Mouse (Mus musculus): ENCODE measurements around the gene Ube2z. TPM values are rescaled to one million over a fixed set of nuclear protein-coding genes. Genes with fewer than 3 reads are reported as not detected.
A peak's percentile ranks its signal among the peaks of the same experiment; 100 is the strongest.

Ube2z gene
- polyA plus RNA-seq, 1 experiment from 2014 or later, result 38.2 TPM

DNA sequence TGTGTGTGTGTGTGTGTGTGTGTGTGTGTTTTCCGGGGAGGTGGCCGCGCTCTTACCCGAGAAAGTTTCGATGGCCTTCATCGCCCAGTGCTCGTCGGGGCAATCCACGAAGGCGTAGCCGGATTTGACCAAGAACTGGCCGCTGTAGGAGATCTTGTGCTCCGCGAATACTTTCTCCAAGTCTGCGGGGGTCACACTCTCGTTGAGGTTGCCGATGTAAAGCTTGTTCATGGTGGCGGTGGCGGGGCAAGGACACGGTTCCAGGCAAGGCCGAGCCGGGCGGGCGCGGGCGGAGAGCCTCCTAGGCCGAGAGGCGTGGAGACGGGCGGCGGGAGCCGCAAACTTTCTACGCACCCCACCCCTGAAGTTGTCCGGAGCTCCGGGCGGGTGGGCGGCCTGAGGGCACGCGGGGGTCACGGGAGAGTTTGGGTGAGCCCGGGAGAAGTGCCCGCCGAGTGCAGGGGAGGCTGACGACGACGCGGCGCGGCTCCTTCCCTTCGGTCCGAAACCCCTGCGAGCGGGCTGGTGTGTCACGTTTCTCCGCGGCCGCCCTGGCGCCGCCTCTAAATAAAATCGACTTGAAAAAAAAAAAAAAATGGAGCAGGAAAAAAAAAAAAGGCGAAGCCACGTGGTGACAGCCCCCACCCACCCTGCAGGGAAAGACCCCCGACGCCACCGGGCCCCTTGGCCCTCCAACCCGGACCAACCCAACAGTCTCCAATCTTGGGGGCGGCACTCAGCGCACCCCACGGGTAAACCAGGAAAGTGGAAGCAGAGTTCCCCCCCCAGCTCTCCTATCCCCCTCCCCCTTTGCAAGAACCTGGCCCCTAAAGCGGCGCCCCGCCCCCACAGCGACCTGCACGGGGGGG lies 59.6 kb downstream of the Ube2z start, which contains the start of gene Igf2bp1:
Igf2bp1 (minus strand) TSS at position 538 of the 869 bp plus-strand sequence.
- peaks cover 7% of the 10 kb centered on the region; the same call in 1 of the 2 replicates for H3K27me3 ChIP-seq (replicated peaks)
- peak within 1 kb of the TSS; percentile 81 for H3K9ac ChIP-seq
- ATAC-seq (ENCODE audit: insufficient read depth, low FRiP score, low read depth), result peak; percentile 54
- no peaks in the 10 kb centered on the region for H3K36me3 ChIP-seq
- peak within 1 kb of the TSS; percentile 93 for H3K27ac ChIP-seq
- peak within 1 kb of the TSS; percentile 98 for H3K4me2 ChIP-seq
- WGBS, result under 1% methylated on average over 67 of the region's 74 CpGs
- peaks cover 27% of the 10 kb centered on the region for H3K4me1 ChIP-seq
- H3K4me3 ChIP-seq (replicated peaks), result peak within 1 kb of the TSS; percentile 68
- no peaks in the 10 kb centered on the region for H3K9me3 ChIP-seq

DNA sequence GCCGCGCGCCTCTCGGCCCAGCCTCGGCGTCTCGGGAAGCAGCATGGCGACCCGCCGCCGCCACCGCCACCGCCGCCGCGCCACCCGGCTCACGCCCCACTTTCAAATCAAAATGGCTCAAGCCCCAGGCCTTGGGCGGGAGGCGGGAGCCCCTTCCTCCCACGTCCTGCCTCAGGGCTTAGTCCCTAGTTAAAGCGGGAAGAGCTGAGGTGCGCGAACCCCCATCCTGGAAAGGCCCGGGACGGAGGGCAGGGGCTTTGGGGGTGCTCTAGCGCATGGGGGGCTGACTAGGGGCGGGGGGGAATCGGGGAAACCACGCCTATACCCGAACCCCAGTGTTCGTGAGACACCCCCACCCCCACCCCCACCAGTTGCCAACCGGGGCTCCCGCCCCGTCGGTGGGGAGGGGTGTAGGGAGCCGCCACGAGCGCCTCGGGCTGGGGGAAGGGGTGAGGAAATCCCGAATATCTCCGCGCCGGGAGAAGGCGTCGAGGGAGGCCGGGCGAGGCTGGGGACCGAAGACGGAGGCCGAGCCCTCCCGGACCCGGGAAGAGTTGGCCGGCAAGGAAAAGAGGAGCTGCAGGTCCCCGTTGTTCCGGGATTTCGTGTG lies 60.3 kb downstream of the Ube2z start:
- Histone ChIP-seq H3K27ac (peak overlapping the region; percentile 93), H3K4me1 (peaks cover 28% of the 10 kb centered on the region), H3K27me3 (replicated peaks) (peaks cover 7% of the 10 kb centered on the region; the same call in 1 of the 2 replicates), H3K4me2 (peak overlapping the region; percentile 98), H3K36me3 (no peaks in the 10 kb centered on the region), H3K9ac (peak overlapping the region; percentile 81), H3K4me3 (replicated peaks) (peak overlapping the region; percentile 68), H3K9me3 (no peaks in the 10 kb centered on the region)
- WGBS, result under 1% methylated on average over 51 of the region's 57 CpGs
- peak; percentile 32 for ATAC-seq (ENCODE audit: insufficient read depth, low FRiP score, low read depth)

DNA sequence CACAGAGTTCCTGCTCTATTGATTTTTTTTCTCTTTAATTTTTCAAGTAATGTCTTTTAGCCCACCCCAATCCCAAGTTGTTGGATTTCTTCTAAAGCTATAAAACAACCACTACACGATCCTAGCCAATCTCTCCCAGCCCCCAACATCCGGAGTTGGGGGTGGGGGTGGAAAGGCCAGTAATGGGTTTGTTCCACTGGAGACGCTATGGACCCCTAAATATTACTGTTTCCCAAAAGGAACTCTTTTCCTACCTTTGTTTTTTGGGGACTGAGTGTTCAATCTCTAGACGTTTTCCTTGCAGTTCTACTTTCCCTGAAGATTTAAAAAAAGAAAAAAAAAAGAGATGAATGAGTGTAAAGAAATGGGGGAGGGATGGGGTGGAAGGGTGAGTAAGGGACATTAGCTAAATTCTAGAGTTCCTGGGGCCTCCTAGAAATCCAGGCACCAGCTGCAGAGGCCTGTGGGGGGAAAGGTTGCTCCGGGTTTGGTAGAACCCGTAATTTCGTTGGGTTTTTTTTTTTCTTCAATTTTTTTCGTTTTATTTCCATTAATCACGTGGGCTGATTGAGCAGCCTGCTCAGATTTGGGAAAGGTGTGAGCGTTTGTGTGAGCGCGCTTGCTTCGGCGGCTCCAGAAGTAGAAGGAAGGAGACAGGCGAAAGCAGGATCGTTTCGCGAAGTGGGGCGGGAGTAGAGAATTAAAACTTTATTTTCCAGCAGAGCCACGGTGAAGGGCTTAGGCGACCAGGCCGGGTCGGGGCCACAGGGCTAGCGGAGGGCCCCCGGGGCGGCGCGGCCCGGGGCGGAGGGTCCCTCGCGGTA lies 61.0 kb downstream of the Ube2z start:
- WGBS, result under 1% methylated on average over 32 of the region's 32 CpGs
- Histone ChIP-seq H3K4me2 (peak overlapping the region; percentile 98), H3K9ac (peak overlapping the region; percentile 81), H3K9me3 (no peaks in the 10 kb centered on the region), H3K27me3 (replicated peaks) (peaks cover 7% of the 10 kb centered on the region; the same call in 1 of the 2 replicates), H3K4me1 (peaks cover 28% of the 10 kb centered on the region), H3K27ac (peak overlapping the region; percentile 93), H3K36me3 (no peaks in the 10 kb centered on the region), H3K4me3 (replicated peaks) (peak overlapping the region; percentile 68)
- no peak for ATAC-seq (ENCODE audit: insufficient read depth, low FRiP score, low read depth)

DNA sequence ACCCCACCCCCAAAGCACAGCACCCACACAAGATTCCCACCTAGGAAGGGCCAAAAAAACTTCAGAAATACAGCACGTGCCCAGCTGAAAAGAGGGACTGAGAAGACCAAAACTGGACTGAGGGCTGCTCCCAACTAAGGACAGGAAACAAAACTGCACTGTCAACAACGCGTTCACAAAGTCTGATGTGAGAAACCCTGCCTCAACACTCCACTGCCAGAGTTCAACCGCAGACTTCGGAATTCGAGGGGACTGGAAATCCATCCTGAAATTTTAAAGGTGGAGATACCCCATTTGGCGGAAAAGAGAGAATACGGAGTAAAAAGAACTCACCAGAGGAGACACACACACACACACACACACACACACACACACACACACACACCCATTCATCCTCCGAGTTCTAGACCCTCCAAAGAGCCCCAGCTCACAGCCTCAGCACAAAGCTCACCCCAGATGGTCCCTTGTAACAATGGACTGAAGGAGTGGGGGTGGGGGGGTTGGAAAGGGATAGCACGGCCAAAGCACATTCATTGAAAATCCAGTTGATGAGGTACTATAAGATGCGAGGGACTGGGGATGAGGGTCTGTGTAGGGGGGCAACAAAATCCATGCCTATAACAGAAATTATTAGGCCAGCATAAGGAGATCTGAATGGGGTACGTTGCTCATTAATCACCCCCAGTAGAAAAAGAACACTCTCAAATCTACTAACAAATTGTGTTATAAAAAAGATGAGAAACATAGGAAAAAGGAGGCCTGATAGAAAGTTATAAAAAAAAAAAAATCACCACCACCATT lies 61.9 kb downstream of the Ube2z start:
- Histone ChIP-seq H3K9me3 (no peaks in the 10 kb centered on the region), H3K27ac (peak overlapping the region; percentile 35; the same call in 1 of the 2 replicates), H3K4me3 (replicated peaks) (peak overlapping the region; percentile 68), H3K4me2 (peak overlapping the region; percentile 98), H3K36me3 (no peaks in the 10 kb centered on the region), H3K9ac (no peak overlapping the region), H3K27me3 (replicated peaks) (peaks cover 7% of the 10 kb centered on the region; the same call in 1 of the 2 replicates), H3K4me1 (peaks cover 28% of the 10 kb centered on the region)
- no peak for ATAC-seq (ENCODE audit: insufficient read depth, low FRiP score, low read depth)
- WGBS, result 8% methylated on average over 12 of the region's 12 CpGs

Other genes with a start within 250 kb of the Ube2z start
- gene Phospho1, start 240.9 kb downstream of the Ube2z start, polyA plus RNA-seq (2015; fragmentation: Nextera tagmentation; extraction: Ambion mirVana), result 0.86 and 1.2 TPM in 2 replicates
- 16.9 and 17.1 TPM in 2 replicates for gene Gngt2, start 228.2 kb downstream of the Ube2z start, polyA plus RNA-seq (2015; fragmentation: Nextera tagmentation; extraction: Ambion mirVana)
- gene Abi3, start 222.9 kb downstream of the Ube2z start, polyA plus RNA-seq (2015; fragmentation: Nextera tagmentation; extraction: Ambion mirVana), result 7.4 and 9.8 TPM in 2 replicates
- gene B4galnt2, start 150.5 kb downstream of the Ube2z start, polyA plus RNA-seq (2015; fragmentation: Nextera tagmentation; extraction: Ambion mirVana), result 8.9 and 9.6 TPM in 2 replicates
- 27.8 and 31.0 TPM in 2 replicates for gene Igf2bp1, start 59.4 kb downstream of the Ube2z start, polyA plus RNA-seq (2015; fragmentation: Nextera tagmentation; extraction: Ambion mirVana)
- gene Gip, start 40.8 kb downstream of the Ube2z start, polyA plus RNA-seq (2015; fragmentation: Nextera tagmentation; extraction: Ambion mirVana), result 2.3 and 2.9 TPM in 2 replicates
- 87.6 and 98.6 TPM in 2 replicates for gene Snf8, start 30.5 kb downstream of the Ube2z start, polyA plus RNA-seq (2015; fragmentation: Nextera tagmentation; extraction: Ambion mirVana)
- 718 and 882 TPM in 2 replicates for gene Atp5g1, start 10.3 kb upstream of the Ube2z start, polyA plus RNA-seq (2015; fragmentation: Nextera tagmentation; extraction: Ambion mirVana)
- 0.13 and 0.18 TPM in 2 replicates for gene Calcoco2, start 46.6 kb upstream of the Ube2z start, polyA plus RNA-seq (2015; fragmentation: Nextera tagmentation; extraction: Ambion mirVana)
- gene Ttll6, start 68.4 kb upstream of the Ube2z start, polyA plus RNA-seq (2015; fragmentation: Nextera tagmentation; extraction: Ambion mirVana), result 0.31 and 0.36 TPM in 2 replicates
- 0.05 TPM in 1 of 2 replicates, not detected in the other for gene Hoxb13, start 128.9 kb upstream of the Ube2z start, polyA plus RNA-seq (2015; fragmentation: Nextera tagmentation; extraction: Ambion mirVana)
- 0.13 and 0.35 TPM in 2 replicates for gene Hoxb9, start 206.1 kb upstream of the Ube2z start, polyA plus RNA-seq (2015; fragmentation: Nextera tagmentation; extraction: Ambion mirVana)
- 1.1 and 1.9 TPM in 2 replicates for gene Hoxb8, start 216.5 kb upstream of the Ube2z start, polyA plus RNA-seq (2015; fragmentation: Nextera tagmentation; extraction: Ambion mirVana)
- gene Hoxb7, start 221.2 kb upstream of the Ube2z start, polyA plus RNA-seq (2015; fragmentation: Nextera tagmentation; extraction: Ambion mirVana), result 7.0 and 9.1 TPM in 2 replicates
- gene Hoxb6, start 227.1 kb upstream of the Ube2z start, polyA plus RNA-seq (2015; fragmentation: Nextera tagmentation; extraction: Ambion mirVana), result 7.5 and 10.7 TPM in 2 replicates
- 17.6 and 17.9 TPM in 2 replicates for gene Hoxb5, start 237.9 kb upstream of the Ube2z start, polyA plus RNA-seq (2015; fragmentation: Nextera tagmentation; extraction: Ambion mirVana)